Mouse (Mus musculus) lung, postnatal 0 days (tissue): Measurements from ENCODE around the gene Crb2. TPM values are rescaled to one million over a fixed set of nuclear protein-coding genes. Genes with fewer than 3 reads are reported as not detected.
A peak's percentile ranks its signal among the peaks of the same experiment; 100 is the strongest.

Source experiments
- ATAC-seq: fragments of 200-750 bp; cut with Nextera tagmentation; 2 replicates; pipeline ENCODE4 v1.8.0; 2017; ENCODE audit warnings: moderate library complexity
- DNase-seq: peaks from one replicate; pipeline ENCODE4 v3.0.0-alpha.2; 2016; ENCODE audit warnings: low spot score
- H3K27ac ChIP-seq: fragments of 300-500 bp; sonication (generic); 2 replicates; pipeline ENCODE4 v1.5.1; 2014; ENCODE audit warnings: antibody characterized with exemption, mild to moderate bottlenecking, low read length, mixed read lengths
- H3K27me3 ChIP-seq: fragments of 300-500 bp; sonication (generic); replicated peaks from 2 replicates; pipeline ENCODE4 v1.6.1; 2014; ENCODE audit warnings: low read length, mixed read lengths; ENCODE audit not compliant: insufficient read depth
- H3K36me3 ChIP-seq: fragments of 300-500 bp; sonication (generic); 2 replicates; pipeline ENCODE4 v1.6.1; 2014; ENCODE audit warnings: low read length, mixed read lengths; ENCODE audit not compliant: insufficient read depth
- H3K4me1 ChIP-seq: fragments of 300-500 bp; sonication (generic); 2 replicates; pipeline ENCODE4 v1.6.1; 2014; ENCODE audit warnings: antibody characterized with exemption, low read depth, low read length, mixed read lengths; ENCODE audit not compliant: insufficient read depth
- H3K4me2 ChIP-seq: fragments of 300-500 bp; sonication (generic); replicated peaks from 2 replicates; pipeline ENCODE4 v1.6.1; 2014; ENCODE audit warnings: low read depth, mild to moderate bottlenecking, low read length, moderate library complexity, mixed read lengths
- H3K4me3 ChIP-seq: fragments of 300-500 bp; sonication (generic); 2 replicates; pipeline ENCODE4 v1.5.1; 2014; ENCODE audit warnings: low read depth, low read length
- H3K9ac ChIP-seq: fragments of 300-500 bp; sonication (generic); replicated peaks from 2 replicates; pipeline ENCODE4 v1.6.1; 2014; ENCODE audit warnings: low read depth, mild to moderate bottlenecking
- H3K9me3 ChIP-seq: fragments of 300-500 bp; sonication (generic); 2 replicates; pipeline ENCODE4 v1.6.1; 2016; ENCODE audit warnings: low read length, mixed read lengths
- CTCF ChIP-seq: IDR thresholded peaks from 2 replicates; pipeline ENCODE4 v1.5.1; 2016; ENCODE audit warnings: antibody characterized with exemption, mild to moderate bottlenecking
- EP300 ChIP-seq: IDR thresholded peaks from 2 replicates; pipeline ENCODE4 v1.6.1; 2016; ENCODE audit warnings: antibody characterized with exemption, mild to moderate bottlenecking, control low read depth
- WGBS: fragments of 180-500 bp; shearing (Covaris S2); extraction: QIAGEN DNeasy Blood & Tissue Kit; methylation state at CpG from one replicate; pipeline ENCODE4 v1.1.7; 2014; 5-methylcytosine and 5-hydroxymethylcytosine counted together
- polyA plus RNA-seq: library from polyadenylated mRNA; unstranded; fragments of >200 nt; fragmentation: Nextera tagmentation; extraction: Ambion mirVana; gene quantifications from 2 replicates; pipeline ENCODE4 v1.2.1, GENCODE M21; 2015

Crb2 gene
- polyA plus RNA-seq = 0.39 and 0.40 TPM in 2 replicates

DNA sequence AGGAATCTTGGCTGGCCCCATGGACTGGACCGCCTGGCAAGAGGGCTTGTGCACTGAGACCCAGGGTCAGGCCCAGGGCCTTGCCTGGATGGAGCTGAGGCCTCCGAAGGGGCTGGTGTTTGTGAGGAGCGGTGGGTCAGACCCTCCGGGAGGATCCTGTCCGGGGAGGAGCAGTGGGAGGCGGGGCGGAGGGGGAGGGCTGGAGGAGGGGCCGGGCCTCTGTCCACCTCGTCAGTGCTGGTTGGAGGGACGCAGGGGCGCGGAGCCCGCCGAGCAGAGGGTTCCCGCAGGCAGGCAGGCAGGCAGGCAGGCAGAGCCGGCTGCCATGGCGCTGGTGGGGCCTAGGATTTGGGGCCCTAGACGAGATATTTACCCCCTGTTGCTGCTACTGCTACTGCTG, at the start of gene Crb2:
TSS of gene Crb2 (plus strand) at position 234 of the 400 bp plus-strand sequence.
- H3K9ac ChIP-seq = no peak within 1 kb of the TSS
- no peaks in the 10 kb centered on the region; the same call in 1 of the 2 replicates for H3K4me1 ChIP-seq
- H3K27ac ChIP-seq = no peak within 1 kb of the TSS
- ATAC-seq = no peak
- TF ChIP-seq CTCF = no peak
- H3K9me3 ChIP-seq = no peaks in the 10 kb centered on the region
- peak within 1 kb of the TSS; percentile 41 for H3K4me2 ChIP-seq
- DNase-seq = no peak
- H3K36me3 ChIP-seq = no peaks in the 10 kb centered on the region
- H3K4me3 ChIP-seq = no peak within 1 kb of the TSS
- 6% methylated on average over 17 of the region's 18 CpGs for WGBS
- H3K27me3 ChIP-seq = 0 out of 2 replicates have a peak, but pooled peaks cover 3% of the 10 kb centered on the region

DNA sequence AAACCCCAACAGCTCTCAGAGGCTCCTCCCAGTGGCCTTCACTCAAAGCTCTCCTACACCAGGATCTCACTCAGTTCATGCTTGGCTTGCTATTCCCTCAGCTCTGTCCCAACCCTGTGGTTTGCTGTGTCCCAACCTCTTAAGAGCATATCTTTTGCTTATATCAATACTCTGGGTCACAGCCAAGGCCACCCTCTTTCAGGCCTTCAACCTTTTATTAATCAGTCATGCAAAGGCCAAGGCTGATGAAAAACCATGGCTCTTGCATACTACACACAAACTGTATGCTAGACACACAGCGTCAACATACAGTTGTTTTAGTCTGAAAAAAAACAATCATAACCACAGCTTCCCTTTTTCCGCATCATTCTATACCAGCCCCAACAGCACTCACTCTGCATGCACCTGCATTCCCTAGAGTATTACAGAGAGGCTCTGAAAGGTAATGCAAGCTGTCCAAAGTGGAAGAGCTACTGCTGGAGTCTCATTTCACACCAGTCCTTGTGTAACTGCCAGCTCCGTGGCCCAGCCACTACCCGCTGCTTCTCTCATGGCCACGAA, 44.7 kb upstream of the Crb2 start:
- 83% methylated on average over 5 of the region's 5 CpGs for WGBS
- H3K4me2 ChIP-seq = no peak overlapping the region
- H3K27me3 ChIP-seq = no peaks in the 10 kb centered on the region
- no peaks in the 10 kb centered on the region for H3K4me1 ChIP-seq
- ATAC-seq = peak; percentile 28; the same call in 1 of the 2 replicates
- H3K27ac ChIP-seq = no peak overlapping the region
- no peak overlapping the region for H3K4me3 ChIP-seq
- peak; percentile 22 for DNase-seq
- TF ChIP-seq CTCF (no peak), EP300 (no peak)
- H3K36me3 ChIP-seq = no peaks in the 10 kb centered on the region
- H3K9ac ChIP-seq = no peak overlapping the region
- H3K9me3 ChIP-seq = no peaks in the 10 kb centered on the region

DNA sequence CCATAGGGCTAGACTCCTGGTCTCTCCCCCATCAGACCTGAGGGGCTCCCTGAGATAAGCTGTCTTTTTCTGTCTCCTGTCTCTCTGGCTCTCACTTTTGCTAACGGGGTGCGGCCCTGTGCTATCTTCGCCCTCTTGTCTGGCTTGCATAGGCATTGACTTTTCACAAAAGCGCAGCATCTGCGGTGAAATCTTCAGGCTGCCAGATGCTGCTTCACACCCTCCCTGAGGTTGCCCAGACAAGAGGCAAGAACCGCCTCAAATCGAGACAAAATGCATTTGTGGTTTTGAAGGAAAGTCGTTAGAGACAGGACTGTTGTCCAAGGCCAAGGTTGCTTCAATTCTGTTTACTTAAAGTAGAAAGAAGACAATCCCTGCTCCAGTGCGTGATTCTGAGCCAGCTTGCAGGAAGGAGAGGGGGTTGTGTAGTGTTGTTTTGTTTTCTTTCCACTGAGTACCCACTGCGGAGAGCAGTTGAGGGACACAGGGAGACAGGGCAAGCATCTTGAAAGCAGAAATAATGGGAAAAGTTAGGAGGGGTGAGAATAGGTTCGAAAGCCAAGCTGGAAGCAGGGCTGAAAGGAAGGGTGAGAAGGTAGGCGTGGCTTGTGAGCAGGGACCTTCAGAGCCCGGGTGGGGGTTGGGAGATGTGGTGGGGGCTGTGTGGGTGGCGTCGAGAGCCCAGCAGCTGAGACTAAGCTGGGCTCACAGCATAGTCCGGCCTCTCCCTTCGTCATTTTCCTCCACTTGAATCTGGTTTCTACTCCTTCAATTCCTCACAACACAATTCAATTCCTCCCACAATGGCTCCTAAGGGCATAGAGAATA, 40.9 kb upstream of the Crb2 start:
- H3K4me1 ChIP-seq = no peaks in the 10 kb centered on the region
- H3K36me3 ChIP-seq = no peaks in the 10 kb centered on the region
- H3K9ac ChIP-seq = no peak overlapping the region
- peak overlapping the region; percentile 42 for H3K4me2 ChIP-seq
- peak; percentile 52; the same call in 1 of the 2 replicates for ATAC-seq
- H3K27me3 ChIP-seq = no peaks in the 10 kb centered on the region
- DNase-seq = peak; percentile 57
- H3K27ac ChIP-seq = no peak overlapping the region
- no peak for TF ChIP-seq CTCF
- no peak for TF ChIP-seq EP300
- no peaks in the 10 kb centered on the region for H3K9me3 ChIP-seq
- 15% methylated on average over 17 of the region's 17 CpGs for WGBS
- H3K4me3 ChIP-seq = peak overlapping the region; percentile 16; the same call in 1 of the 2 replicates

DNA sequence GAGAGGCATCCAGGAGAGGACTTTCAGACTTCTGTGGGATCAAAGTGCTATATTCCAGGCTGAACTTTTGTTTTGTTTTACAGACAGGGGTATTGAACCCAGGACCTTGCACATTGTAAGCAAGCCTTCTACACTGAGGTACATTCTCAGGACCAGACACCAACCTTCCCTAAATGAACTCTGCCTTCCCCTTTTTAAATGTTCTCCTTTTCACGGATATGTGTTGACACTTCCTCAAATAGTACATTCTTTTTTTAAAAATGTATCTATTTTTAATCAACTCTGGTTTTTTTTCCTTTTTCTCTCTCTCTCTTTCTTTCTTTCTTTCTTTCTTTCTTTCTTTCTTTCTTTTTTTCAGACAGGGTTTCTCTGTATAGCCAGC, 40.3 kb upstream of the Crb2 start:
- no peak overlapping the region for H3K4me3 ChIP-seq
- H3K36me3 ChIP-seq = no peaks in the 10 kb centered on the region
- peak overlapping the region; percentile 42 for H3K4me2 ChIP-seq
- ATAC-seq = no peak
- no peak overlapping the region for H3K27ac ChIP-seq
- no peak for DNase-seq
- H3K27me3 ChIP-seq = no peaks in the 10 kb centered on the region
- no peaks in the 10 kb centered on the region for H3K4me1 ChIP-seq
- WGBS = 31% methylated on average over 1 of the region's 1 CpGs
- no peak for TF ChIP-seq EP300
- TF ChIP-seq CTCF = no peak
- H3K9me3 ChIP-seq = no peaks in the 10 kb centered on the region
- no peak overlapping the region for H3K9ac ChIP-seq

DNA sequence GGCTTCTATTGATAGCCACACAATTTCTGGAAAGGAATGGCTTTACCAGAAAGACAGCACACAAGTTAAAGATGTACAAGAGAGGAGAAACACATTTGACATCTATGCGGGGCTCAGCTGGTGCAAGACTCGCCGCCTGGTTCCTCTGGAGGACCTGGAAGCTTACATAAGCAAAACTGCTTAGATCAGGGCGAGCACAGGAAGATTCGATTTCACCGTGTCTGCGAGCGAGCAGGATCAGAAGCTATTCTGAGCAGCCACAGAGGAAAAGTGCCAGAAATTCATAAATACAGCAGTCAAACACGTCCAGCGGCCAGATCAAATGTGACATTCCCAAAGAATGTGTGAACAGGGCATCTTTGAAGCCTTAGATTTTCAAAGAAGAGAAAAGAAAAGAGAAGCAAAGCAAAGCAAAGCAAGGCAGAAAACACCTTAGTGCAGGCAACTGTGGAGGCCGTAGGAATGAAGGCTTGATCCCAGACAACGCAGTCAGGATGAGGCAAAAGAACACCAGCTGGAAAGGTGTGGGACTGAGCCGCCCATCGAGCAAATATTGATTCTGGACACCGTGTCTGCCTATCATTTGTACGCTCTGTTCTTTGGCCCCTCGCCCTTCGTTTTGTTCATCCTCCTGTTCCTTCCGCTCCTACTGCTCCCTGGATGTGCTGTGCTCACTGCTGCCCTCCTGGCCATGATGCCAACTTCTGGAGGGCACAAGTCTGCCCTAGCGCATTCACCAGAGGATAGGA, 34.1 kb upstream of the Crb2 start:
- TF ChIP-seq CTCF = 0 out of 2 replicates have a peak, but pooled peaks have one; percentile 8
- no peak for TF ChIP-seq EP300
- H3K27me3 ChIP-seq = no peaks in the 10 kb centered on the region
- no peak overlapping the region for H3K27ac ChIP-seq
- H3K9ac ChIP-seq = no peak overlapping the region
- H3K9me3 ChIP-seq = no peaks in the 10 kb centered on the region
- DNase-seq (no peak), ATAC-seq (no peak)
- no peaks in the 10 kb centered on the region for H3K4me1 ChIP-seq
- no peak overlapping the region for H3K4me3 ChIP-seq
- H3K36me3 ChIP-seq = no peaks in the 10 kb centered on the region
- WGBS = 43% methylated on average over 20 of the region's 20 CpGs
- no peak overlapping the region for H3K4me2 ChIP-seq

DNA sequence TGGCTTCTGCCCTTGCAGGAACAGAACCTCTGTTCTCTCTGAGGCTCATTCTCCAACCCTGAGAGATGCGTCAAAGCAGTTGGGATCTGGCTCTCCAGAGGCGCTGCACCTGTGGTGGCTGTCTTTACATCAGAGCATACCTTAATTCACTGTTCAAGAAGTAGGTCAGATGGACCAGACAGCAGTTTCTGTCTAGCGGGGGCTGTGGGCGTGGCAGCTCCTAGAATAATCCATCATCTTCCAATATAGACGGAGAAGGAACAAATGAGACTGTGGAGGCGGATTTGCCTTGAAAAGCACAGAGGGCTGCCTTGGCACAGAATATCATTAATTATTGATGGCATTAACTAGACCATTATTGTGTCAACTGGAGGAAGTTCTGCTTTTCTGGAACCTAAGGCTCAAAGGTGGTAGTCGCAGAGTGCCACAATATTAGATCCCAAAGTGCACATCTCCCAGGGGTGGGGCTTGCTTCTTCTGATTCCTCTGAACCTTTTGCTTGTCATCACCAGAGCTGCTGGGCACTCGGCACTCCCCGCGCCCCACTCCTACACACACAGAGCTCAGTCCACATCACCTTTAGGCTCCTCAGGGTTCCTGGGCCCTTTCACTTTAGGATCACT, 31.2 kb upstream of the Crb2 start:
- 85% methylated on average over 10 of the region's 10 CpGs for WGBS
- DNase-seq (no peak), ATAC-seq (no peak)
- no peaks in the 10 kb centered on the region for H3K9me3 ChIP-seq
- H3K4me1 ChIP-seq = peaks cover 9% of the 10 kb centered on the region; the same call in 1 of the 2 replicates
- no peak overlapping the region for H3K27ac ChIP-seq
- TF ChIP-seq EP300 (no peak), CTCF (no peak)
- H3K27me3 ChIP-seq = no peaks in the 10 kb centered on the region
- H3K36me3 ChIP-seq = no peaks in the 10 kb centered on the region
- H3K4me2 ChIP-seq = no peak overlapping the region
- no peak overlapping the region for H3K4me3 ChIP-seq
- no peak overlapping the region for H3K9ac ChIP-seq
